Mouse (Mus musculus) stomach, embryonic 16.5 days (tissue): Measurements from ENCODE around the gene Tbc1d2b. TPM values are rescaled to one million over a fixed set of nuclear protein-coding genes. Genes with fewer than 3 reads are reported as not detected.

Source experiments
- ATAC-seq: fragments of 200-750 bp; cut with Nextera tagmentation; 2 replicates; pipeline ENCODE4 v1.8.0; 2017; ENCODE audit warnings: moderate number of reproducible peaks, moderate TSS enrichment; ENCODE audit not compliant: insufficient read depth, low FRiP score
- H3K27ac ChIP-seq: fragments of 300-500 bp; sonication (generic); 2 replicates; pipeline ENCODE4 v1.5.1; 2014; ENCODE audit warnings: low read length
- H3K27me3 ChIP-seq: fragments of 300-500 bp; sonication (generic); 2 replicates; pipeline ENCODE4 v1.6.1; 2014; ENCODE audit warnings: low read length, control low read depth, mixed read lengths; ENCODE audit not compliant: control insufficient read depth, insufficient read depth
- H3K36me3 ChIP-seq: fragments of 300-500 bp; sonication (generic); 2 replicates; pipeline ENCODE4 v1.6.1; 2014; ENCODE audit warnings: low read length; ENCODE audit not compliant: control insufficient read depth, insufficient read depth
- H3K4me1 ChIP-seq: fragments of 300-500 bp; sonication (generic); 2 replicates; pipeline ENCODE4 v1.6.1; 2014; ENCODE audit warnings: low read length, control low read depth, mixed read lengths; ENCODE audit not compliant: control insufficient read depth, insufficient read depth
- H3K4me2 ChIP-seq: fragments of 300-500 bp; sonication (generic); 2 replicates; pipeline ENCODE4 v1.6.1; 2014; ENCODE audit warnings: low read depth, low read length, mixed read lengths
- H3K4me3 ChIP-seq: fragments of 300-500 bp; sonication (generic); replicated peaks from 2 replicates; pipeline ENCODE4 v1.5.1; 2014; ENCODE audit warnings: mild to moderate bottlenecking, low read length
- H3K9ac ChIP-seq: fragments of 300-500 bp; sonication (generic); 2 replicates; pipeline ENCODE4 v1.6.1; 2014; ENCODE audit warnings: low read length
- H3K9me3 ChIP-seq: fragments of 300-500 bp; sonication (generic); replicated peaks from 2 replicates; pipeline ENCODE4 v1.6.1; 2016; ENCODE audit warnings: low read length, control low read depth; ENCODE audit not compliant: control insufficient read depth
- whole genome bisulfite sequencing: fragments of 180-500 bp; shearing (Covaris S2); extraction: QIAGEN DNeasy Blood & Tissue Kit; methylation state at CpG from one replicate; pipeline ENCODE4 v1.1.7; 2014; 5-methylcytosine and 5-hydroxymethylcytosine counted together
- polyA plus RNA-seq: library from polyadenylated mRNA; unstranded; fragments of >200 nt; fragmentation: Nextera tagmentation; extraction: Ambion mirVana; gene quantifications from 2 replicates; pipeline ENCODE4 v1.2.1, GENCODE M21; 2015

Gene Tbc1d2b
- polyA plus RNA-seq, 1 experiment from 2014 or later = 15.4 TPM

DNA sequence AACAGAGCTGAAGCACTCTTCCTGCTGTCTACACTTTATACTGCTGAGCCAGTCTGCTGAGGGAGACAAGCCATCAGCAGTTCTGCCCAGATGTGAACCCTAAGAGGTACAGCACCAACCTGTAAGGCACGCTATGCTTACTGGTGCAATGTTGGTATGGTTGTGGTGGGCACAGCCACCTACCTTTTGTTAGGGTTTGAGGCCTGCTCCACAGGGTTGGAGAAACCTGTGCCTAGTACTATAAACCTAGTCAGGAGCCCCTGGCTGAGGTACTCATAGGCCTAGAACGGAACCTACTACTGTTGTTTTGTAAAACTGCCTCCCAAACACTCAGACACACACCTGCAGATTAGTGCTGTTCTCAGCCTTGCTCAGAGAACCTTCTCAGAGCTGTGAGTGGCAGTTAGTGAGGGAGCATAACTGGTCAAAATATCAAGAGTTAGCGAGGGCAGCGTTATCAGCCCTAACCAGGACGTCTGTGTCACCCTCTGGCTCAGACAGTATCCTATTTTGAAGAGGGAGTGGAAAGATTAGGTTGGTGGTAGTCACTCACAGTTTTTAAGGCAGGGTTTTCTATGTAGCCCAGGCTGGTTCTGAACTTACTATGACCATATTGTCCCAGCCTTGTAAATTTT is 20.3 kb downstream of the Tbc1d2b start:
- Histone ChIP-seq H3K27me3 (no peaks in the 10 kb centered on the region), H3K4me2 (no peak overlapping the region), H3K4me3 (no peak overlapping the region), H3K9me3 (no peaks in the 10 kb centered on the region), H3K9ac (no peak overlapping the region), H3K27ac (peak overlapping the region; percentile 58; the same call in 1 of the 2 replicates), H3K36me3 (no peaks in the 10 kb centered on the region; the same call in 1 of the 2 replicates), H3K4me1 (peaks cover 6% of the 10 kb centered on the region; the same call in 1 of the 2 replicates)
- 0 out of 2 replicates have a peak, but pooled peaks have one; percentile 41 for ATAC-seq
- 81% methylated on average over 5 of the region's 5 CpGs for WGBS

DNA sequence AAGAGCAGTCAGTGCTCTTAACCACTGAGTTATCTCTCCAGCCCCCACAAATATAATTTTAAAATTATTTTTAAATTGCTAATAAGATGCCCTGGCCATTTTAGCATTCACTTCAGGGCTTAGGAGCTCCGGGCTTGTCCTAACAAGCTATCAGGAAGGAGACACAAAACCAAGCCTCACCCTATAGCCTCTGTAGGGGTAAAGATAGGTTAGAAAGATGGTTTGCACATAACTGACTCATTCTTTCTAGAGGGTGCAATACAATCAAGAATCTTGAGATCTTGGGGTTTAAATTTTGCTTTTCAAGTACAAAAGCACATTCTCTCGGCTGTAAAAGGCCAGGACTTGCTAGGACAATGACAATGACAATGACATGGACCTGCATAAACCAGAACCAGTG is 21.6 kb downstream of the Tbc1d2b start:
- H3K27ac ChIP-seq = peak overlapping the region; percentile 58

DNA sequence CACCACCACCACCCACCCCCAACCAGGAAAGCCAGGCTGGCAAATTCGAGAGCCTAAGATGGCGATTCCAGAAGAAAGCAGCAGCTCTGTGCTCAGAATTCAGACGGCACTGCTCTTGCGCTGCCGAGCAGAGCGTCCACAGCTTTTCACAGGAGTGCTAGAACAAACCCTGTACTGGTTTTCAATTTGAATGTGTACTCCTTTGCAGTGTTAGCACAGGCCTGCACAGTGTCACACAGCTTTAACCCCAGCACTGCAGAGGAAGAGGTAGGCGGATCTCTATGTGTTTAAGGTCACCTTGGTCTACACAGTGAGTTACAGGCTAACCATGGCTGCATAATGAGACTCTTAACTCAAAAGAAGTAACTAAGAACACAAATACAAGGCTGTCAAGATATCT is 22.3 kb downstream of the Tbc1d2b start:
- Histone ChIP-seq H3K4me1 (peaks cover 6% of the 10 kb centered on the region; the same call in 1 of the 2 replicates), H3K4me3 (no peak overlapping the region), H3K27ac (no peak overlapping the region), H3K9ac (no peak overlapping the region), H3K4me2 (no peak overlapping the region), H3K9me3 (no peaks in the 10 kb centered on the region), H3K36me3 (no peaks in the 10 kb centered on the region; the same call in 1 of the 2 replicates), H3K27me3 (no peaks in the 10 kb centered on the region)
- WGBS = 78% methylated on average over 7 of the region's 7 CpGs
- ATAC-seq = no peak

More for the DNA sequence above, 21.6 kb downstream of the Tbc1d2b start:
- no peak overlapping the region for H3K4me2 ChIP-seq
- ATAC-seq = no peak
- H3K9me3 ChIP-seq = no peaks in the 10 kb centered on the region
- H3K4me3 ChIP-seq = no peak overlapping the region
- WGBS = 74% methylated on average over 2 of the region's 2 CpGs
- no peaks in the 10 kb centered on the region; the same call in 1 of the 2 replicates for H3K36me3 ChIP-seq
- H3K9ac ChIP-seq = no peak overlapping the region
- no peaks in the 10 kb centered on the region for H3K27me3 ChIP-seq
- peaks cover 6% of the 10 kb centered on the region; the same call in 1 of the 2 replicates for H3K4me1 ChIP-seq

DNA sequence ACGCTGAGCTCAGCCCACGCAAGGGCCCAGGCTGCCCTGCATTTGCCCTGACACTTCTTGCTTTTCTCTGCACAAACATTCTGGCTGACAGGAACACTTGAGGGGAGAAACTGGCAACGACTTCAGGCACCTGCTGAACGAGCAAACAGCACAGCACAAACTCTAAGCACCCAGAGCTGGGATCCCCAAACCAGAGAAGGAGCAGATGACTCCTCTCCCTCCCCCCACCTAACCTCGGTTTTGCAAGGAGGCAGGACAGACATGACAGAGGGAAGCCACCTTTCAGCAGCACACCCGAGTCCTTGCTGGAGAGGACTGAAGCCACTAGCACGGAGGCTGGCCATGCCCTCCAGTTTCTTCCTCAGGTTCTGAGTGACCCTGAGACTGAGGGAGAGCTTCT is 23.3 kb downstream of the Tbc1d2b start:
- H3K4me3 ChIP-seq = no peak overlapping the region
- ATAC-seq = no peak

DNA sequence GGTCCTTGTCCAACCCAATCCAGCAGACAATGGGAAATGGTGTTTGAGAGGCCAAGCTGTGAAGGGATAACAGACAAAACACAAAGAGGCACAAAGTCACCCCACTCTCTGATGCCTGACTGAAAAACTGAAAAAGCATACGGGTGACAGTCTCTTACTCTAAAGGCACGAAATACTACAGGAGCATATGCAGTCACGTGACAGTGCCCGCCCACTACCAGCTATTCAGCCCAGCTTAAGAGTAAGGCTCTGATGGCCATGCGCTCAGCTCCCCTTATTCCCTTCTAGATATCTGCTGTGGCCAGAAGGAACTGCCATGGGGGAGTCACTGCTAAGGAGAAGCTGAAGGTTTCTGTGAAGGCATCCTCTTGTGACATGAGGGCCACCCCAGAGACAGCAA is 24.8 kb downstream of the Tbc1d2b start:
- no peak overlapping the region for H3K27ac ChIP-seq
- no peak overlapping the region for H3K9ac ChIP-seq
- H3K4me3 ChIP-seq = no peak overlapping the region
- peaks cover 13% of the 10 kb centered on the region; the same call in 1 of the 2 replicates for H3K4me1 ChIP-seq
- no peak for ATAC-seq
- no peaks in the 10 kb centered on the region for H3K9me3 ChIP-seq
- WGBS = 86% methylated on average over 5 of the region's 5 CpGs
- no peaks in the 10 kb centered on the region; the same call in 1 of the 2 replicates for H3K36me3 ChIP-seq
- H3K4me2 ChIP-seq = no peak overlapping the region
- no peaks in the 10 kb centered on the region for H3K27me3 ChIP-seq

More for the DNA sequence above, 23.3 kb downstream of the Tbc1d2b start:
- Histone ChIP-seq H3K4me1 (peaks cover 9% of the 10 kb centered on the region; the same call in 1 of the 2 replicates), H3K27ac (no peak overlapping the region), H3K4me2 (no peak overlapping the region), H3K9ac (no peak overlapping the region), H3K9me3 (no peaks in the 10 kb centered on the region), H3K36me3 (no peaks in the 10 kb centered on the region; the same call in 1 of the 2 replicates), H3K27me3 (no peaks in the 10 kb centered on the region)
- 76% methylated on average over 7 of the region's 7 CpGs for WGBS

DNA sequence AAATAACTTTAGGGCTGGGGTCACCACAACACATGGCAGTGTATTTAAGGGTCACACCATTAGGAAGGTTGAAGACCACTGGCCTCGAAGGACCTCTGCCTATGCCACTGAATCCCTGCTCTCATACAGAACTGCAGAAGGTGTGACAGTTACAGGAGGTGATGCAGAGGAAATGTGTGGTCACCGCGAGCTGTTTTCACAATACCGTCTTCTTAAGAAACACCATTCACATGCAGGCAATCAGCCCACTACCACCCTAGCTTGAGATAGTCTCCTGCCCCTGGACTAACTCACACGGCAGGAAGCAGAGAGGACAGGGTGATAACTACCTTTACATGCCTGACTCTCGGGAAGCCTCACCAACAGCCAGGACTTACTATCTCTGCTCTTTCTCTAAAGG is 25.4 kb downstream of the Tbc1d2b start:
- Histone ChIP-seq H3K36me3 (peaks cover under 1% of the 10 kb centered on the region; the same call in 1 of the 2 replicates), H3K4me3 (no peak overlapping the region), H3K27me3 (no peaks in the 10 kb centered on the region), H3K27ac (no peak overlapping the region), H3K9me3 (no peaks in the 10 kb centered on the region), H3K4me2 (no peak overlapping the region), H3K9ac (no peak overlapping the region), H3K4me1 (peaks cover 9% of the 10 kb centered on the region; the same call in 1 of the 2 replicates)
- ATAC-seq = no peak
- WGBS = 86% methylated on average over 6 of the region's 6 CpGs

DNA sequence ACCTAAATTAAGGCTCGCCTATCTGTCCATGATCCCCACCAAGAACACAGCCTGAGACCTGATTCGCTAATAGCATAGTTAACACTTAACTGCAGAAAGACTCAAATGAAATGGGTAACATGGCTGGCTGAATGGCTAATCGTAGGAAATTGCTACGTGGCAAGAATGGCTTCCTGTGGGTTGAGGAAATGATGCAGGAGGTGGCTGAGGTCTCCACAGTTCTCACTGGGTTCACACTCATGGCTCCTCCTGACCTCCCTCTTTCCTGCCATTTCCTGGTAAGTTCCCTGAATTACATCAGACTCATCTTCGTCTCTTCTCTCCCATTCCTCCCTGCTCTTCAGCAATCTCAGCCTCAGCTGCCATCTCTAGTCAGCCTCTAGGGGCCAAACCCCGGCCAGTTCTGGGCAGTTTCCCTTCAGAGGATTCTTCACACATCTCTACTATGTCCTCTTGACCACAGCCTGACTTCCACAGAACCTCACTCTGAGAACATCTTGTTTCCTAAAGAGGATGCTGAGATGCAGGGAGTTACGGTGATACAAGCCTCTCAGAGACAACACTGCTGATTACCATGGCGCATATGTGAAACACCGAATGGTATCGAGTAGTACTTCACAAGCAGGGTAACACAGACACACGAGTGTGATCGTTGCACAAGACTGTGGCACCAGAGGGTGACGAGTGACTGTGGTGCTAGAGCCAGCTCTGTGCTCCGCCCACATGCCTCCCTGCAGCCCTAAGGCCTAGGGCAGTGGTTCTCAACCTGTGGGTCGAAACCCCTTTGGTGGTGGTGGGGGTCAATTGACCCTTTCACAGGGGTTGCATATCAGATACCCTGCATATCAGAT is 26.1 kb downstream of the Tbc1d2b start:
- Histone ChIP-seq H3K36me3 (peaks cover 7% of the 10 kb centered on the region; the same call in 1 of the 2 replicates), H3K9ac (no peak overlapping the region), H3K27me3 (no peaks in the 10 kb centered on the region), H3K9me3 (no peaks in the 10 kb centered on the region), H3K4me3 (no peak overlapping the region), H3K4me1 (peaks cover 6% of the 10 kb centered on the region; the same call in 1 of the 2 replicates), H3K4me2 (no peak overlapping the region), H3K27ac (no peak overlapping the region)
- ATAC-seq = no peak
- WGBS = 87% methylated on average over 15 of the region's 15 CpGs

DNA sequence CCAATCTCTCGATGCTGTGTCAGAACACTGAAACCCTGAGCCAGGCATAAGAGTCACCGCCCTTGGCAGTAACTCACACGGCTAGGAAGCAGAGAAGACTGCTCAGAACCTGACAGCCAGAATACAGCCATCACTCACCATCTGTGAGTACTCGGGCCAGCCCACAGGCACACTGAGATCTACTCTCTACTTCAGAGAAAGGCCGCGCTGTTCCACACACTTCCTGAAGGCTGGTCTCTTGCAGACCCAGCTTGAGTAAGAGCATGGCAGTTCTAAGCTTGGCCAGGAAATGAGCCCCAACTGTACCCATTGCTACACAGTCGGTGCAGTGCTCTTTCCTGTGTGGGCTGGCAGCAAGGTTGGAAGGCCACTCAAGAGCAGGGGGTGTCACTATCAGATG is 27.7 kb downstream of the Tbc1d2b start:
- Histone ChIP-seq H3K4me3 (no peak overlapping the region), H3K4me2 (no peak overlapping the region), H3K9me3 (no peaks in the 10 kb centered on the region), H3K9ac (0 out of 2 replicates have a peak overlapping the region, but pooled peaks have one; percentile 16), H3K36me3 (peaks cover 9% of the 10 kb centered on the region), H3K27ac (no peak overlapping the region), H3K27me3 (no peaks in the 10 kb centered on the region), H3K4me1 (peaks cover 6% of the 10 kb centered on the region; the same call in 1 of the 2 replicates)
- ATAC-seq = peak; percentile 15; the same call in 1 of the 2 replicates
- 75% methylated on average over 7 of the region's 7 CpGs for WGBS

DNA sequence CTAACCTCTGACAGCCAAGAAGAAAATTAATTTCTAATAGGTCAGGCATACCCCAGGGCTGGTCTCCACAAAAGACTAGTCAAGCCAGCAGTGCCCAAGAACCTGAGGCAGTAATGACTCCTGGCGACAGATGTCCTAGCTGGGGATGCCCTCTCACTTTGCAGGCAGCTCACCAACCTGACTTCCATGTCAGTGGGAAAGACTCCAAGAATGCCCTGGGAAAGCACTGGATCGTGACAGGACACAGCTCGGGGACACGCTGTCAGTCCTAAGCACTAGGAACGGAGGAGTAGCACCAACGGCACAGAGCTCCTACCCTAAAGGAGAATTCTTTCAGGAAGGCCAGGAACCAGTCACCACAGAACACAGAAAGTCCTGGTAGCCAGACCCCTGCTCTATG is 28.3 kb downstream of the Tbc1d2b start:
- no peaks in the 10 kb centered on the region for H3K9me3 ChIP-seq
- H3K4me2 ChIP-seq = no peak overlapping the region
- H3K27me3 ChIP-seq = no peaks in the 10 kb centered on the region
- WGBS = 84% methylated on average over 6 of the region's 6 CpGs
- H3K27ac ChIP-seq = peak overlapping the region; percentile 49; the same call in 1 of the 2 replicates
- H3K4me1 ChIP-seq = peaks cover 6% of the 10 kb centered on the region; the same call in 1 of the 2 replicates
- H3K9ac ChIP-seq = no peak overlapping the region
- H3K36me3 ChIP-seq = peaks cover 9% of the 10 kb centered on the region
- no peak for ATAC-seq
- no peak overlapping the region for H3K4me3 ChIP-seq
